Mouse (Mus musculus): ENCODE measurements around the gene Dmrta1. TPM values are rescaled to one million over a fixed set of nuclear protein-coding genes. Genes with fewer than 3 reads are reported as not detected.
"Not testable (repeated sequence)": the region's sequence is repeated elsewhere in the genome, so short reads cannot be mapped to it uniquely, and the experiment has no call there.

The Dmrta1 gene
- polyA plus RNA-seq, 1 experiment from 2014 or later = 0.31 TPM

DNA sequence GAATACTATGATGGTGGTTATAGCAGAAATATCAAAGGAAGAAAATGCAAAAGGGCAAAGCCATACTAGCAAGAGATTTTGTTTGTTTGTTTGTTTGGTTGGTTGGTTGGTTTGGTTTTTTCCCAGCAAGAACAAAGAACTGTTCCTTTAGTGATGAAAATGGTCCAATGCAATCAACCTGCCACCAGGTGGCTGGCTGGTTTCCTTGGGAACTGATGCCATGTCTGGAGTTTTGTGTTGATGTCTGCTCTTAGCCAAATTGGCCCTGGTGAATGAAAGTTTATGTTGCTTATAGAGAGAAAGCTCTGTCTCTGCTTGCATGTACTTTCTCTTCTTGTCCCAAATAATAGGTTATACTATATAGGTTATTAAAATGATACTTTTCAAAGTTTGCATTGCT is 18.7 kb downstream of the Dmrta1 start:
- H3K4me1 ChIP-seq (ENCODE audit: control insufficient read depth, insufficient read depth, low read length) = no peaks in the 10 kb centered on the region

DNA sequence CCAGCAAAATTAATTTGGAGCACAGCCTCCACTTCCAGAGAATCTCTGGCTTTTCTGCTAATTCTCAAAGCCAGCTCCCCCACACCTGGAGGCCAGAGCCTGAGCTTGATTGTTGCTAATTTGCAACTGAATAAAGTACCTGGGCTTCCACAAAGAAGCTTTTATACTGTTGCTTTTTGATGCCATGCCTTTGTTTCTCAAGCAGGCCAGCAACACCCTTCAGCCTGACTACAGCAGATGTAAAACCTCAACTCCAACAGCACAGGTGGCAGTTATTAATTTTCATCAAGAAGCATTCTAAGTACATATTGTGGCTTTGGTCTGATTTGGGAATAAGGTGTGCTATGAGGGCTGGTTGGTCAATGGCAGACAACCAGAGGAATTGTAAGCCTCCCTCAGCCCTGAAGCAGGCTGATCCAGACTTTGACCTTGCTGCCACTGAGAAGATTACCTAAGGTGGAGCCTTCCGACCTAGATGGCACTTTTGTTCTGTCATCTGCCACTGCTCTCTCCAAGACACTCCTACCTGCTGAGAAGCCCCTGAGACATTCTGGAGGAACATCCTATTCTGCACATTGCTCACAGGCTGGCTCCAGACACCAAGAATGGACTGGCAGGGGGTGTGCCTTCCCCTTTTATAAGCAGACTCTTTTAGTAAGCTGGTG is 44.4 kb downstream of the Dmrta1 start:
- H3K27me3 ChIP-seq (ENCODE audit: control insufficient read depth, insufficient read depth, low read length); H3K9ac ChIP-seq (replicated peaks; ENCODE audit: low read depth, low read length); H3K27ac ChIP-seq (ENCODE audit: low read depth, low read length); H3K36me3 ChIP-seq (ENCODE audit: control insufficient read depth, insufficient read depth, low read length); H3K4me3 ChIP-seq (ENCODE audit: low read depth, low read length); H3K4me1 ChIP-seq (ENCODE audit: control insufficient read depth, insufficient read depth, low read length); ATAC-seq (ENCODE audit: low read depth); H3K9me3 ChIP-seq (ENCODE audit: control insufficient read depth, low read length); H3K4me2 ChIP-seq (ENCODE audit: low read depth, low read length): not testable (repeated sequence)
- WGBS = 76% methylated on average over 1 of the region's 1 CpGs

More for the DNA sequence above, 18.7 kb downstream of the Dmrta1 start:
- Histone ChIP-seq H3K36me3 (ENCODE audit: control insufficient read depth, insufficient read depth, low read length) (no peaks in the 10 kb centered on the region), H3K9ac (replicated peaks; ENCODE audit: low read depth, low read length) (no peak overlapping the region), H3K9me3 (ENCODE audit: control insufficient read depth, low read length) (no peaks in the 10 kb centered on the region), H3K27ac (ENCODE audit: low read depth, low read length) (no peak overlapping the region), H3K27me3 (ENCODE audit: control insufficient read depth, insufficient read depth, low read length) (no peaks in the 10 kb centered on the region), H3K4me3 (ENCODE audit: low read depth, low read length) (no peak overlapping the region), H3K4me2 (ENCODE audit: low read depth, low read length) (no peak overlapping the region)
- ATAC-seq (ENCODE audit: low read depth) = no peak
